Mouse (Mus musculus): ENCODE results near the gene Sgta.
A peak's percentile ranks its signal among the peaks of the same experiment; 100 is the strongest.

Sgta gene

GRCm38 (mm10) chr10:81019687-81020086 lies 40.3 kb downstream of the Sgta start:
- DNase-seq (ENCODE audit: low spot score in 2 of 2) = no peak

DNA sequence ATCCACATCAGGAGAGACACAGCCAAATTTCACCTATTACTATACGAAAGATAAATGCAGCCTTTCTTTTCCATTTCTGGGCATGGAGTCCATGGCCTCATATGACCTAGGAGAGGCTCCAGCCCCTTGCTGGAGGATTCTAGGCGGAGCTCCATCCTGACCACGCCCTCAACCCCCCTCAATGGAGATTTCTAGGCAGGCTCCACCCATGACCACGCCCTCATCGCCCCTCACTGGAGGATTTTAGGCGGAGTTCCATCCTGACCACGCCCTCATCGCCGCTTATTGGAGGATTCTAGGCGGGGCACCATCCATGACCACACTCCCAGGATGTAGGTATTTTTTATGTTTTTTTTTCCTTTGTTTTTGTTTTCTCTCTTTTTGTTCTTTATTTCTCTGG lies 41.7 kb downstream of the Sgta start:
- DNase-seq (ENCODE audit: low spot score in 2 of 2) = no peak

DNA sequence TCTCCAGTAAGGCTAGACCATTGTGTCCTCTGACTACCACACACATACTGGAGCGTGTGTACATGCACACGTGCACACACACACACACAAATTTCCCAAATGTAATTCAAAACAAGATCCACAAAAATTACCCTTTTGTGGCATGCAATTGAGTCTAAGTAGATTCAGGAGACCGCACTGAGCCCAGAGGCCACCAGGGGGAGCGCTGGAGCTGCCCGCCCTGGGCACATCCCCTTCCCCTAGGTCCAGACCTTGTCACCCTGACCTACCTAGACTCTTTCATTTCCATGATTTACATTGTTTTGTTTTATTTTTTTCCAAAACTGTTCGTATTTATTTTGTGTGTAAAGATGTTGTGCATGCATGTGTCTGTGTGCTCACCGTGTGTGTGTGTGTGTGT lies 43.3 kb downstream of the Sgta start:
- no peak for DNase-seq (ENCODE audit: low spot score in 2 of 2)

GRCm38 (mm10) chr10:81015666-81016065 lies 44.3 kb downstream of the Sgta start:
- no peak for DNase-seq (ENCODE audit: low spot score in 2 of 2)

DNA sequence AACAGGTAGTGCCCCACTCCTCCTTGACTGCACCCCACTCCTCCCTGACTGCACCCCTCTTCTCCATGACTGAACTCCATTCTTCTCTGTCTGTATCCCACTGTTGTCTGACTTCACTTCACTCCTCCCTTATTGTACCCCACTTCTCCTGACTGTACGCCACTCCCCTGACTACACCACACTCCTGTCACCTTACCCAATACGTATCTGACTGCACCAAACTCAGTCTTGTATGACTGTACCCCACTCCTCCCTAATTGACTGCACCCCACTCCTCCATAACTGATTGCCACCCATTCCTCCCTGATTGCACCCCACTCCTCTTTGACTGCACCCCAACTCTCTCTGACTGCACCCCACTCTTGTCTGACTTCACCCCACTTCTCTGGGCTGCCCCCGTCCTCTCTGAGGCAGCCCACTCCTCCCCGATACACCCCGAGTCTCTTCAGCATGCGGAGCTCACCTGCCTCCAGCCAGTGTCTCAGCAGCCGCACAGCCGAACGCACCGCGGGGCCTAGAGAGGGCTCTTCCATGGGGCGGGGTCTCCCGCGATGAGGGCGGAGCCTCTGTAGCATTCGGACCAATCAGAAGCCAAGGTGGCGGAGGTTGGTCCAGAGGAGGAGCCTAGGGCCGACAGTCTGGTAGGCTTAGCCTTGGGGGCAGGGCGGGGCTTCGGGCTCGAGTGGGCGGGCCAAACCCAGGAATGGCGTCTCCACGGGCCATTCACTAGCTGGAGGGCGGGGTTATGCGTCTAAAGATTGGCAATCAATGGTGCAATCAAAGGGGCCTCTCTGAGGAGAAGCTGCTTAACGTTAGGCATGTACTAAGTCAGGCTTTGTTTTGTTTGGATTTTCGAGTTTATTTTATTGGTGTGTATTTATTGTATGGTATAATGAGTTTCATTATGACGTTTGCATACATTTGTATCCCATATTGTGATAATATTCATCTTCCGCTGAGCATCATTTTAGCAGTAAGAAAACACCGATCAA lies 45.3 kb downstream of the Sgta start, which contains the start of gene Gng7:
TSS of gene Gng7 (minus strand) at position 553 of the 992 bp plus-strand sequence.
- DNase-seq (ENCODE audit: low spot score in 2 of 2) = peak; percentile 96 to 98

GRCm38 (mm10) chr10:81010851-81011250 lies 49.1 kb downstream of the Sgta start:
- no peak for DNase-seq (ENCODE audit: low spot score in 2 of 2)

GRCm38 (mm10) chr10:81007240-81007639 lies 52.7 kb downstream of the Sgta start:
- no peak for DNase-seq (ENCODE audit: low spot score in 2 of 2)

DNA sequence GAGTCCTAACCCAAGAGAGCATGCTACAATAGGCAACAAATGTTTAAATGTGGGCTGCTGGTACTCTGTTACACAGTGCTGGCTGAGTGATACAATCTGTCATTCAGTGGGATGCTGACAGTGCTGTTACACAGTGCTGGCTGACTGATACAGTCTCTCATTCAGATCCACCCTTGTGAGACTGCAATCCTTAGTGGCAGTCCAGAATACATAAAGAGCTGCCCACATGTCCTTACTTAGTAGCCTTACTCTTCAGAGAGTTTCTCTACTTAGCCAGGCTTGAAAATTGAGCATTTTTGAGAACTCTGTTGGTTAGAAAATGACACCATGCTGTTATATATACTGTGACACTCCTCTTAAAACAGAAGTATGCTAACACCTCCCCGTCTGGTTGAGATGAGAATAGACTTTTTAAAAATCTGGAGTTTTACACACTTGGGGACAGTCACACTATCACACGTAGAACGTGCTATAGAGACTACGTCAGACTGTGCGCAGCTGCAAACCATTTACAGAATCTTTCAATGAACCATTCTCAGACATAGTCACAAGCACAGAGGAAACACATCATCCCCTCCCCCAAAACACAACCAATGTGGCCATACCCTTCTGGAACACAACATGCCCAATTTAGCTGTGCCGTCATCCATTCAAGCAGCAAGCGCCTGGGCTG lies 53.8 kb downstream of the Sgta start:
- peak in 1 of 2 experiments; percentile 55 for DNase-seq (ENCODE audit: low spot score in 2 of 2)

- peak; percentile 67 to 80 for DNase-seq (ENCODE audit: low spot score in 2 of 2)
These were observed 58.8 kb downstream of the Sgta start for GRCm38 (mm10) chr10:81001161-81001560.

DNA sequence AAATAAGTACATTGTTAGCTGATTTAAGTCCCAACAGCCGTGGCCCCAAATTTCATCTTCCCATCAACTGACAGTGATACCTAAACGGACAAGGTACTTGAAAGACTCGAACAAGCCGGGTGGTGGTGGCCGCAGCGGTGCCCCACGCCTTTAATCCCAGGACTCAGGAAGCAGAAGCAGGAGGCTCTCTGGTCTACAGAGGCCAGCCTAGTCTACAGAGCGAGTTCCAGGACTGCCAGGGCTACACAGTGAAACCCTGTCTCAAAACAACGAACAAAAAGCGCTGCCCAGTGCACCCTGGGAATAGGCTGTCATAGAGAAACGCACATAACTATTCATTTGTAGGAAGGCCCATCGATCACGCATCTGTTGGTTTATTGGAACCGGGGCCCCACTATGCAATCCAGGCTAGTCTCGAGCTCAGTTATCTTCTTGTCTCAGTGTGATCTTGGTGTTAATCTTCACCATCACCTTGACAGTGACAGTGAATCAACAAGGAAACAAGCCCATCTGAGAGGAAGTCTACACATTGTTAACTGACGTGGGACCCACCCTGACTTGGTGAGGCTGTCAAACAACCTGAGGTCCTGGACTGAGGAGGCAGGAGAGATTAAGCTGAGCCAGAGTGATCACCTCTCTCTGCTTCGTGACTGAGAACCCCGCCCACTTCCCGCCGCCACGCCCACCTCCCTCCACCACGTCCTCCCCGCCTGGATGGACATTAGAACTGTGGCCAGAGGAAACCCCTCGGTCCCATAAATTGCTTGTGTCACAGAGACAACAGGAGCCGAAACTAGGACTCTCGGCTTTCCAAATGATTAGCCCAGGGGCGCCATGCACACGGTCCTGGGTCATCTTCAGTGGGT lies 59.6 kb downstream of the Sgta start:
- no peak for DNase-seq (ENCODE audit: low spot score in 2 of 2)

DNA sequence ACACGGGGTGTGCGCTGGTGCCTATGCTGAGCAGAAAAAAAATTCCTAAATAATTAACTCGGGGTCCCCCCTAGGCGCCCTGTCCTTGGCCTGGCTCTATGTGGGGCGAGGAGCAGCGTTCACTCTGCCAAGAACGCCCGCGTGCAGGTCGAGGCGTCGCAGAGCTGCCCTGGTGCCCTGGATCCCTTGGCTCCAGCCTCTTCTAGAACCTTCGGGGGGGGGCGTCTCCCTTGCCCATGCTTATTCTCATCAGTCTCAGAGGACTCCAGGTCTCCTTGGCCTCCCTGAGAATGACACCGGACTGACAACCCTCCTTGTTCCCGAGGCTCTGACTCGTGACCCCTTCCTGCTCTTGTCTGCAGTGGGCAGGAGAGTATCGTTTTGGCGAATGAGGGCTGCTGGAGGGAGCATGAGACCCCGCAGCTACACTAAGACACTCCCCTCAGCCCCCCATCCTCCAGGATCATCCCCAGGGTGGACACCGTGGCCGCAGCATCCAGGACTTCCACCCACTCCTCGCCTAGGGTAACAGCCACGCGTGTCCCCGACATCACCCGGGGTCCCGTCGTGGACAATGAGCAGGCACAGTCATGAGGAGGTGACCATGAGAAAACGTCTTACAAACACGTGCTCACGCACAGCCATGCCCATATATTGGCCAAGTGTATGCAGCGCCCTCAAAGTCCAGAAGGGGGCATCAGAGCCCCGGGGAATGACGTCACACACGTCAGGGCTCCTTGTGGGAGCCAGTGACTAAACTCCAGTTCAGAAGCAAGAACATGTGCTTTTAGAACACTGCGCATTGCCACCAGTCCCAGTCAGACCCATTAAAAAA lies 60.4 kb downstream of the Sgta start:
- DNase-seq (ENCODE audit: low spot score in 2 of 2) = peak; percentile 78 to 94

GRCm38 (mm10) chr10:80998778-80999177 lies 61.2 kb downstream of the Sgta start:
- DNase-seq (ENCODE audit: low spot score in 2 of 2) = peak in 1 of 2 experiments; percentile 75

GRCm38 (mm10) chr10:80998021-80998420 lies 62.0 kb downstream of the Sgta start:
- no peak for DNase-seq (ENCODE audit: low spot score in 2 of 2)

DNA sequence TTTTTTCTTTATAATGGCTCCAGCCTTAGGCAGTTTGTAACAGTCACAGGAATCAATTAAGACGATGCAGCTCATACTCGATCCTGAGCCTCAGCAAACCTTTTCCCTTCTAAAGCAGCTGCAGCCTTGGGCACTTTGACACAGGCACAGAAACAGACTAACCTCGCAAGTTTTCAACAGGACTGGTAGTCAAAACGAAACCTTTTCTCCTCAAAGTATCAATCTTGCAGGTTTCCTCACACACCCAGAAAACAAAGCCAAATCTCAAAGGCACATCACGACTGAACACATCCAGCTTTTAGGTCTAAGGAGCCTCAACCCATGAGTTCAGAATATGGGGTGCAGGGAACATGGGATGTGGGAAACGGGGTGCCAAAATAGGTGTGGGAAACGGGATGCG lies 62.6 kb downstream of the Sgta start:
- DNase-seq (ENCODE audit: low spot score in 2 of 2) = no peak

DNA sequence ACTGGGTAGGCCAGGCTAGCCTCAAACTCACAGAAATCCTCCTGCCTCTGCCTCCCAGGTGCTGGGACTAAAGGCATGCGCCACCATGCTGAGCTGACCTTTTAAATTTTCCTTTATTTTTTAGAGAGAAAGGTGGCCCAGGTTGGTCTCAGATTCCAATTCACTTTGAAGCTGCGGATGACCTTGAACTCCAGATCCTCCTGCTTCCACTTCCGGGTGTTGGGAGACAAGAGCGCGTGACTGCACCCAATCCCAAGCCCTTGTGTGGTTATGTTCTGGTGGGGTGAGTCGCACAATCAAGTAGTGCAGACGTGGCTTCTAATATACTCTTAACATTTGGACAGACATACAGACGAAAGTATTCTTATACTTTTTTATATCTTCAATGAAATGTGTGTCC lies 63.5 kb downstream of the Sgta start:
- no peak for DNase-seq (ENCODE audit: low spot score in 2 of 2)

DNA sequence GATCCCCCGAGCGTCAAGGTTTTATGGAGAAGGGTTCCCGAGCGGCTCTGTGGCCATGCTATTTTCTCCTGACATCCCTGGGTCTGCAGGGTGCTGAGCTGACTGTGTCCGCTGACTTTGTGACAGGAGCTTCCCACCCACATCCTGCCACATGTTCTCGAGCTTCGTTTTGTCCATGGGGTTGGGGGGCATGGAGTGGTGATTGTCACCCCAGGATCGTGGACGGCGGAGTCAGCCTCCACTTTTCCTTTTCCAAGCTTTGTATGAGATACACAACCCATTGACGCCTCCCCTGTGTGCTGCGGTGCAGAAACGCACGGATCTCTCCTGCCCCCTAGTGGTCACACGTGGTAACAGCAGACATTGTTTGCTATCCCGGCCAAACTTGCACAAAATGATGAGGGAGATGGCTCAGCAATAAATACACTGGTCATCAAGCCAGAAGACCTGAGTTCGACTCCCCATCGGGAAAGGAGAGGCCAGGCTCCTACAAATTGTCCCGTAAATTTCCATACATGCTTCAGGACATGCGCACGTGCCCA lies 64.8 kb downstream of the Sgta start:
- peak in 1 of 2 experiments; percentile 90 for DNase-seq (ENCODE audit: low spot score in 2 of 2)

GRCm38 (mm10) chr10:80994621-80995020 lies 65.4 kb downstream of the Sgta start:
- no peak for DNase-seq (ENCODE audit: low spot score in 2 of 2)
